Mouse (Mus musculus) liver, postnatal 0 days (tissue): Measurements from ENCODE around the gene Krt17.

Experiments
- CTCF ChIP-seq: sonication (generic); IDR thresholded peaks from 2 replicates; pipeline ENCODE4 v1.5.1; 2016; ENCODE audit warnings: antibody characterized with exemption, low read depth
- EP300 ChIP-seq: IDR thresholded peaks from 2 replicates; pipeline ENCODE4 v1.6.1; 2016; ENCODE audit warnings: antibody characterized with exemption, low read depth, mild to moderate bottlenecking

GRCm38 (mm10) chr11:100292884-100293283 is 32.1 kb upstream of the Krt17 start:
- TF ChIP-seq CTCF = no peak
- TF ChIP-seq EP300 = no peak
